Mouse (Mus musculus): ENCODE measurements around the gene Sec61g.
"Not testable (repeated sequence)": the region's sequence is repeated elsewhere in the genome, so short reads cannot be mapped to it uniquely, and the experiment has no call there.

Gene Sec61g

GRCm38 (mm10) chr11:16508052-16508654 lies at the start of gene Sec61g:
Sec61g (minus strand) TSS chr11:16508484.
- CTCF ChIA-PET: no interaction called here

GRCm38 (mm10) chr11:16546421-16547163 lies 38.3 kb upstream of the Sec61g start:
- CTCF ChIA-PET: no interaction called here

- CTCF ChIA-PET: no interaction called here
These were observed 29.1 kb upstream of the Sec61g start for GRCm38 (mm10) chr11:16537379-16537778.

DNA sequence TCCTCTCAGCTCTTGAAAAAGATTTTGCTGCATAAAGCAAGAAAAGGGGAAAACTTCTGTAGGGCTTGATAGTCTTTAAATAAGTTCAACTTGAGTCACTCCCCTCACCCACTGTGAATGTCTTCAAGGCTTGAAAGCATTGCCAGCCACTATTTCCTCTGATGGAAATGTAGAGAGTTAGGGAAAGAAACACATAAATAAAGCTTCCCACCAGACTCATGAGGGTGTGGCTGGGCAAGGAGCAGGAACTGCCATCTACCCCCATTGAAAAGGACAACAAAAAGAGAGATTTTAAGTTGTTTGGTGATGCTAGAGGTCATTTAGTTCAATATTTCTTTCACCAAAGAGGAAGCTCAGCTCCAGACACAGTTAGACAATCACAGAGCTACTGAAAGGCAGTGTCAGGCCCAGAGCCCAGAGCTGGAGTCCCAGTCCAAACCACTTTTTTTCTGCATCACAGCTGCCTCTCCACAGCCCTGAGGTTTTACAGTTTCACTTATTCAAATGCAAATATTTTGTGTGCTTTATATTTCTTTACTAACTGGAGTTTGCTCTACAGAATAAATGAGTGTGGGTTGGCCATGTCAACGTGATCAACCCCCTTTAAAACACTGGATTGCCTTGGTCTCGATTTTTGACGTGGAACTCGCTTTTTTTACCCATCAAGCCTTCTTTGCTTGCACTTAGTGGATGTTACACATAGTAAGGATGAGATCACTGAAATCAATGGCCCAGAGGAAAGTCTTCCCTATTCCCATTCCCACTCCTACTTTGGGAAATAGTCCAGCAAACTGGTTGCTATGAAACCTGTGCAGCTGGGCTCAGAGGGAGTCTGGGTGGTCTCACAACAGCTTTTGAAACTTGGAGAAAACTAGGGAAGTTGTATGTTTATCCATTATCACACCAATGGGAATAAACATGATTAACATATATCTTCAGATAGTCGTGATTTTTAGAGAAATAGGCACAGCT lies 26.6 kb upstream of the Sec61g start:
- CTCF ChIA-PET: no interaction called here

GRCm38 (mm10) chr11:16532877-16533276 lies 24.6 kb upstream of the Sec61g start:
- CTCF ChIA-PET: interaction anchor here (0.6 kb wide), 1 partner anchor 863 kb away, joined by 22 read pairs; no protein-coding TSS in a partner anchor

DNA sequence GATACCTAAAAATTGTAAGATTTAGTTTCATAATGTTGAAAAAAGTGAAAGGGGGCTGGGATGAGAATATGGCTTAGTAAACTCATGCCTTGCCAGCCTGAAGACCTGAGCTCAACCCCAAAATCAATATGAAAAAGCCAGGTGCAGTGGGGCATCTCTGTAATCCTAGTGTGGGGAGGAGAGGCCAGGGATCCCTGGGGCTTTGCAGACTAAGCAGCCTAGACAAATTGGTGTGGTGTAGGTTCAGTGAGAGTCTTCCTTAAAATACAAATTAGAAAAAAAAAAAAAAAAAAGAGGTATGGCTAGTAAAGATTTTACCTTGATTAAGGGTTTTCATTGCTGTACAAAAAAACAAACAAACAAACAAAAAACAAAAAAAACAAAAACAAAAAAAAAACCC lies 20.6 kb upstream of the Sec61g start:
- CTCF ChIA-PET: interaction anchor here (0.6 kb wide), 1 partner anchor 392 kb away, joined by 3 read pairs; no protein-coding TSS in a partner anchor

DNA sequence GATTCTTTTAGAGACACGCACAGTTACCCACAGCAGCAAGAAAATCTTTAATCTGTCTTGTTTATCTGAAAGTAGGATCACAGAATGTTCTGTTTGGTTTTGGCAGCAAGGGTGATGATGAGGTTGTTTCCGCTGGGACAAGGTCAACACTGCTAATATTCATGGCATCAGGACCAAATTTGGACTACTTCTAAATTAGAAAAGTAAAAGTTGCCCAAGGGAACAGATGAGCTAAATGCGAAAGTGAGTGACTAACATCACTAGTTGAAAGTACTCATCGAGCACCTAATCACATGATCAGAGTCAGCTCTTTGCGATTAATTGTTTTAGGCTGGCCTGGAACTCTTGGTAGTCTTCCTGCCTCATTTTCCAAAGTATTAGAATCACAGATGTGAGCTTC lies 20.1 kb upstream of the Sec61g start:
- CTCF ChIA-PET: interaction anchor here (0.6 kb wide), 1 partner anchor 41 kb away, joined by 3 read pairs; no protein-coding TSS in a partner anchor

GRCm38 (mm10) chr11:16527743-16528142 lies 19.5 kb upstream of the Sec61g start:
- CTCF ChIA-PET: interaction anchor here (0.6 kb wide), 1 partner anchor 40 kb away, joined by 3 read pairs; no protein-coding TSS in a partner anchor

- CTCF ChIA-PET: no interaction called here
These were observed 18.2 kb upstream of the Sec61g start for GRCm38 (mm10) chr11:16526467-16526866.

DNA sequence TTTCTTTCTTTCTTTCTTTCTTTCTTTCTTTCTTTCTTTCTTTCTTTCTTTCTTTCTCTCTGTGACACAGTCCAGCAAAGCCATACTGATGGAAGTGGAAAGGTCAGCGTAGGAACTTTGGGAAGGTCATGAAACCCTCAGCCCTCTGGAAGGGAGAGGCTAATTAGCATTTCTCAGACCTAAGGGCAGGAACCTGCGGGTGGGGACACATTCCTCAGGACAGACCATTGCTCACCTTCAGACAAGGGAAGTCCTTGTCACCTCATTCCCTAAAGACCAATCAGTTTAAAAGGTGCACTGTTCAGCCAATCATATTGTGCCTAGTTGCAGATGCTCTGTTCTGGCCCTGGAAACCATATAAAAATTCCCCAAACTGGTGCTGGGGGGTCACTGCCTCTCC lies 17.4 kb upstream of the Sec61g start:
- CTCF ChIA-PET: no interaction called here

GRCm38 (mm10) chr11:16524917-16525640 lies 16.8 kb upstream of the Sec61g start:
- CTCF ChIA-PET: no interaction called here

DNA sequence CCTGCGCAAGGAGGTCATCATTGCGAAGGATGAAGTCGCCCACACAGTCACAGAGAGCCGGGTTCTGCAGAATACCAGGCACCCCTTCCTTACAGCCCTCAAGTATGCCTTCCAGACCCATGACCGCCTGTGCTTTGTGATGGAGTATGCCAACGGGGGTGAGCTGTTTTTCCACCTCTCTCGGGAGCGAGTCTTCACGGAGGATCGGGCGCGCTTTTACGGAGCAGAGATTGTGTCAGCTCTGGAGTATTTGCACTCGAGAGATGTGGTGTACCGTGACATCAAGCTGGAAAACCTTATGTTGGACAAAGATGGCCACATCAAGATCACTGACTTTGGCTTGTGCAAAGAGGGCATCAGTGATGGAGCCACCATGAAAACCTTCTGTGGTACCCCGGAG lies 6.8 kb upstream of the Sec61g start:
- CTCF ChIA-PET: not testable (repeated sequence)

- CTCF ChIA-PET: not testable (repeated sequence)
These were observed 5.9 kb upstream of the Sec61g start for GRCm38 (mm10) chr11:16514221-16514620.

GRCm38 (mm10) chr11:16507385-16508051 lies 766 bp downstream of the Sec61g start:
- CTCF ChIA-PET: no interaction called here

GRCm38 (mm10) chr11:16505999-16506398 lies 2.3 kb downstream of the Sec61g start:
- CTCF ChIA-PET: interaction anchor here (0.5 kb wide), 1 partner anchor 775 kb away, joined by 9 read pairs; no protein-coding TSS in a partner anchor

DNA sequence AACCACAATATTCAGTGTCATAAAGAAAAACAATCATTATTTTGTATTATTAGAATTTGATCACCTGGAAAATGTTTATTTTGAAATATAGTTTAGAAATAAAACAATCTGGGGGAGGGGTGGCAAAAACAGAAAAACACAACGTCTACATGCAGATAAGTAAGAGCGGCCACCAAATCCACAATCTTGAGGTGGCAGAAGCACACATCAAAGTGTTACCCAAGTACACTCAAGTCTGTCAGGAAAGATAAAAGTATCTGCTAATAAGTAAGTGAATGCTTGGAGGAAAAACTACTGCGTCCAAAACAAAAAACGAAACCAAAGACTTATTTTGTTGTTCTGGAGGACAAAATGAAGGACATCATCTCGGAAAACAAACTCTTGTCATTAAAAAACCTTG lies 5.1 kb downstream of the Sec61g start:
- CTCF ChIA-PET: no interaction called here

- CTCF ChIA-PET: no interaction called here
These were observed 5.5 kb downstream of the Sec61g start for GRCm38 (mm10) chr11:16502744-16503143.

DNA sequence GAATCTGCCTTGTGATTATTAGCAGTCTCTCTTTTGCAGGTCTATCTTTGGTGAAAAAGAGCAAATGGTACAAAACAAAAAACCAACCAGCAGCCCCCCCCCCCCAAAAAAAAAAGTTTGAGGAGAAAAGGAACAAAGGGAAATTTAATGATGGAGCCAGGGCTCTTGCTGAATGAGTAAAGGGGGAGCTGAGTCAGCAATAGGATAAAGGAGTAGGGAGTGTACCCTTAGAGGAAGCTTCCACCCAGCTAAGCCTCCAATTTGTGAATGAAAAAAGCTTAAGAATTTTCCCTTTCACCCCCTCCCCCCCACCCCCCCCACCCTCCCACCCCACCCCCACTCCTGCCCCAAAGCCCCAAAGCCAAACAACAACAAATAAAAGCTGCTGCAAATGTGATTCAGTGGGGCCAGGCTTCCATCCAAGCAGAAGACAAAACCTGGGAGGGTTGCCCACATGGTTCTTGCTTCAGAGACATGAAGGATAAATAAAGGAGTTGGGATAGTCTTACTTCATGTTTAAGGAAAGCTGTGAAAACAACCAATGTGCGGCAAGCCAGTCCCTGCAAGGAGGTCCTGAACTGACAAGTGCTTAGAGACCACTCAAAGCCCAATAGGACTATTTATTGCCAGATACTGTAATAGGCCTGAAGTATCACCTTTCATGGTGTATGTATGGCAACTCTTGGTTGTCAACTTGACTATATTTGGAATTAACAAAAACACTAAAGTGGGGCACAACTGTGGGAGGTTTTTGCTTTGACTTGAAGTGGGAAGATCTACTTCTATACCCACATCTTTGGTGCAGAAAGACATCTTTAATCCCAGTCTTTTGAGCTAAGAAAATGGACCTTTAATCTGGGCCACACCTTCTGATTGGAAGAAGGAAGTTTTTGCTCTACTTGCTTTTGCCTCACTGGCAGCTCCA lies 9.3 kb downstream of the Sec61g start:
- CTCF ChIA-PET: no interaction called here
